Mouse (Mus musculus) limb, embryonic 10.5 days (tissue): ENCODE results near the gene Zbtb22. TPM values are rescaled to one million over a fixed set of nuclear protein-coding genes. Genes with fewer than 3 reads are reported as not detected.
"Not testable (repeated sequence)": the region's sequence is repeated elsewhere in the genome, so short reads cannot be mapped to it uniquely, and the experiment has no call there.

Source experiments
- DNase-seq: peaks from one replicate; pipeline ENCODE4 v3.0.0-alpha.2; 2017; ENCODE audit warnings: low spot score
- H3K27ac ChIP-seq: fragments of 300-500 bp; sonication (generic); 2 replicates; pipeline ENCODE4 v1.5.1; 2016; ENCODE audit warnings: mild to moderate bottlenecking
- H3K27me3 ChIP-seq: fragments of 300-500 bp; sonication (generic); 2 replicates; pipeline ENCODE4 v1.6.1; 2016; ENCODE audit warnings: low read depth, mild to moderate bottlenecking; ENCODE audit not compliant: poor library complexity, severe bottlenecking
- H3K36me3 ChIP-seq: fragments of 300-500 bp; sonication (generic); 2 replicates; pipeline ENCODE4 v1.6.1; 2016; ENCODE audit warnings: mild to moderate bottlenecking, moderate library complexity
- H3K4me1 ChIP-seq: fragments of 300-500 bp; sonication (generic); 2 replicates; pipeline ENCODE4 v1.6.1; 2016
- H3K4me3 ChIP-seq: fragments of 300-500 bp; sonication (generic); 2 replicates; pipeline ENCODE4 v1.5.1; 2016; ENCODE audit warnings: mild to moderate bottlenecking, moderate library complexity
- H3K9me3 ChIP-seq: fragments of 300-500 bp; sonication (generic); replicated peaks from 2 replicates; pipeline ENCODE4 v1.6.1; 2016; ENCODE audit warnings: mild to moderate bottlenecking
- WGBS: fragments of 180-500 bp; shearing (Covaris S2); methylation state at CpG from one replicate; pipeline ENCODE4 v1.1.7; 2016; 5-methylcytosine and 5-hydroxymethylcytosine counted together
- polyA plus RNA-seq: library from polyadenylated mRNA; unstranded; fragments of >200 nt; fragmentation: Nextera tagmentation; extraction: Ambion mirVana; gene quantifications from 2 replicates; pipeline ENCODE4 v1.2.1, GENCODE M21; 2016

The Zbtb22 gene
- polyA plus RNA-seq: 20.2 and 23.2 TPM in 2 replicates

GRCm38 (mm10) chr17:33915671-33916250, at the start of gene Zbtb22, which contains the start of gene Tapbp:
Gene Zbtb22 (plus strand): TSS chr17:33915904.
Gene Tapbp (plus strand): TSS chr17:33915899.
- Histone ChIP-seq H3K9me3 (no peaks in the 10 kb centered on the region), H3K36me3 (peaks cover 64% of the 10 kb centered on the region), H3K4me3 (peak within 1 kb of the TSS; percentile 72), H3K27ac (peak within 1 kb of the TSS; percentile 94), H3K4me1 (peaks cover 50% of the 10 kb centered on the region), H3K27me3 (peaks cover 7% of the 10 kb centered on the region; the same call in 1 of the 2 replicates)
- WGBS: under 1% methylated on average over 34 of the region's 34 CpGs
- peak; percentile 95 for DNase-seq

GRCm38 (mm10) chr17:33873537-33873936, 42.2 kb upstream of the Zbtb22 start, which contains the start of gene Gm7029:
Gene Gm7029 (plus strand): TSS chr17:33873837.
- H3K4me3 ChIP-seq, H3K27ac ChIP-seq, H3K4me1 ChIP-seq, H3K27me3 ChIP-seq, DNase-seq, H3K9me3 ChIP-seq: not testable (repeated sequence)
- WGBS: 87% methylated on average over 6 of the region's 12 CpGs
- H3K36me3 ChIP-seq: peaks cover 41% of the 10 kb centered on the region

GRCm38 (mm10) chr17:33874411-33874810, 41.3 kb upstream of the Zbtb22 start:
- H3K36me3 ChIP-seq: peaks cover 50% of the 10 kb centered on the region
- no peak for DNase-seq
- H3K4me1 ChIP-seq: no peaks in the 10 kb centered on the region
- H3K27me3 ChIP-seq: no peaks in the 10 kb centered on the region
- WGBS: 85% methylated on average over 11 of the region's 11 CpGs
- no peak overlapping the region for H3K27ac ChIP-seq
- H3K9me3 ChIP-seq: no peaks in the 10 kb centered on the region
- no peak overlapping the region for H3K4me3 ChIP-seq

- not testable (repeated sequence) for DNase-seq, H3K4me1 ChIP-seq, H3K27me3 ChIP-seq, H3K4me3 ChIP-seq, H3K9me3 ChIP-seq, H3K27ac ChIP-seq
- H3K36me3 ChIP-seq: peaks cover 61% of the 10 kb centered on the region
- WGBS: 80% methylated on average over 5 of the region's 5 CpGs
These were observed 39.9 kb upstream of the Zbtb22 start for GRCm38 (mm10) chr17:33875797-33876196.

GRCm38 (mm10) chr17:33884320-33884719, 31.4 kb upstream of the Zbtb22 start:
- DNase-seq, H3K27ac ChIP-seq, H3K27me3 ChIP-seq, H3K4me3 ChIP-seq, H3K9me3 ChIP-seq: not testable (repeated sequence)
- peaks cover 14% of the 10 kb centered on the region for H3K4me1 ChIP-seq
- peaks cover 74% of the 10 kb centered on the region for H3K36me3 ChIP-seq
- WGBS: 94% methylated on average over 10 of the region's 11 CpGs

- H3K27me3 ChIP-seq, H3K4me3 ChIP-seq: not testable (repeated sequence)
- H3K36me3 ChIP-seq: peaks cover 41% of the 10 kb centered on the region
These were observed 27.9 kb upstream of the Zbtb22 start for GRCm38 (mm10) chr17:33887802-33888201.

GRCm38 (mm10) chr17:33888230-33888629, 27.5 kb upstream of the Zbtb22 start:
- Histone ChIP-seq H3K4me1 (peaks cover 15% of the 10 kb centered on the region), H3K36me3 (peaks cover 37% of the 10 kb centered on the region)
- H3K27me3 ChIP-seq, DNase-seq, H3K27ac ChIP-seq, H3K9me3 ChIP-seq, H3K4me3 ChIP-seq: not testable (repeated sequence)

More at GRCm38 (mm10) chr17:33887802-33888201, 27.9 kb upstream of the Zbtb22 start:
- DNase-seq, H3K9me3 ChIP-seq, H3K27ac ChIP-seq: not testable (repeated sequence)
- H3K4me1 ChIP-seq: peaks cover 15% of the 10 kb centered on the region
- WGBS: 61% methylated on average over 2 of the region's 2 CpGs

- peak overlapping the region; percentile 91 for H3K27ac ChIP-seq
- under 1% methylated on average over 44 of the region's 44 CpGs for WGBS
These were observed 25.7 kb upstream of the Zbtb22 start for GRCm38 (mm10) chr17:33889941-33890532.

GRCm38 (mm10) chr17:33890533-33891059, 25.1 kb upstream of the Zbtb22 start, which contains the start of gene Kifc1:
Gene Kifc1 (minus strand): TSS chr17:33890661.
- Histone ChIP-seq H3K4me1 (peaks cover 15% of the 10 kb centered on the region), H3K9me3 (no peaks in the 10 kb centered on the region), H3K27ac (peak within 1 kb of the TSS; percentile 91), H3K4me3 (peak within 1 kb of the TSS; percentile 77), H3K27me3 (no peaks in the 10 kb centered on the region), H3K36me3 (peaks cover 15% of the 10 kb centered on the region)
- under 1% methylated on average over 49 of the region's 49 CpGs for WGBS
- DNase-seq: peak; percentile 99

More at GRCm38 (mm10) chr17:33889941-33890532, 25.7 kb upstream of the Zbtb22 start:
- Histone ChIP-seq H3K4me3 (peak overlapping the region; percentile 77), H3K36me3 (peaks cover 19% of the 10 kb centered on the region), H3K4me1 (peaks cover 15% of the 10 kb centered on the region)
- DNase-seq, H3K27me3 ChIP-seq, H3K9me3 ChIP-seq: not testable (repeated sequence)

- 74% methylated on average over 2 of the region's 2 CpGs for WGBS
- Histone ChIP-seq H3K36me3 (peaks cover 8% of the 10 kb centered on the region), H3K9me3 (no peaks in the 10 kb centered on the region), H3K4me3 (no peak overlapping the region), H3K27ac (no peak overlapping the region), H3K27me3 (no peaks in the 10 kb centered on the region), H3K4me1 (peaks cover 15% of the 10 kb centered on the region)
- no peak for DNase-seq
These were observed 24.3 kb upstream of the Zbtb22 start for GRCm38 (mm10) chr17:33891357-33891756.

GRCm38 (mm10) chr17:33891892-33892291, 23.8 kb upstream of the Zbtb22 start:
- not testable (repeated sequence) for H3K4me3 ChIP-seq, H3K36me3 ChIP-seq, H3K27ac ChIP-seq, DNase-seq, H3K9me3 ChIP-seq, H3K27me3 ChIP-seq
- H3K4me1 ChIP-seq: peaks cover 15% of the 10 kb centered on the region
- WGBS: 72% methylated on average over 6 of the region's 6 CpGs

GRCm38 (mm10) chr17:33892429-33892828, 23.3 kb upstream of the Zbtb22 start:
- WGBS: 33% methylated on average over 7 of the region's 7 CpGs
- no peak for DNase-seq
- no peak overlapping the region for H3K4me3 ChIP-seq

GRCm38 (mm10) chr17:33893011-33893410, 22.7 kb upstream of the Zbtb22 start:
- DNase-seq, H3K27ac ChIP-seq, H3K9me3 ChIP-seq, H3K4me3 ChIP-seq, H3K36me3 ChIP-seq, H3K27me3 ChIP-seq: not testable (repeated sequence)
- 82% methylated on average over 4 of the region's 4 CpGs for WGBS
- peaks cover 12% of the 10 kb centered on the region for H3K4me1 ChIP-seq

More at GRCm38 (mm10) chr17:33892429-33892828, 23.3 kb upstream of the Zbtb22 start:
- peaks cover 15% of the 10 kb centered on the region for H3K4me1 ChIP-seq
- H3K27me3 ChIP-seq: no peaks in the 10 kb centered on the region
- H3K36me3 ChIP-seq: no peaks in the 10 kb centered on the region
- H3K27ac ChIP-seq: no peak overlapping the region
- H3K9me3 ChIP-seq: no peaks in the 10 kb centered on the region
